Mouse (Mus musculus) layer of hippocampus, adult 9-10 months (tissue): ENCODE results near the gene Slc6a13.
A peak's percentile ranks its signal among the peaks of the same experiment; 100 is the strongest.
"Not testable (repeated sequence)": the region's sequence is repeated elsewhere in the genome, so short reads cannot be mapped to it uniquely, and the experiment has no call there.

Source experiments
- DNase-seq: peaks from one replicate; pipeline ENCODE4 v3.0.0; 2022; ENCODE audit warnings: low spot score

The Slc6a13 gene

GRCm38 (mm10) chr6:121328417-121328884 lies 28.4 kb downstream of the Slc6a13 start:
- DNase-seq: no peak

DNA sequence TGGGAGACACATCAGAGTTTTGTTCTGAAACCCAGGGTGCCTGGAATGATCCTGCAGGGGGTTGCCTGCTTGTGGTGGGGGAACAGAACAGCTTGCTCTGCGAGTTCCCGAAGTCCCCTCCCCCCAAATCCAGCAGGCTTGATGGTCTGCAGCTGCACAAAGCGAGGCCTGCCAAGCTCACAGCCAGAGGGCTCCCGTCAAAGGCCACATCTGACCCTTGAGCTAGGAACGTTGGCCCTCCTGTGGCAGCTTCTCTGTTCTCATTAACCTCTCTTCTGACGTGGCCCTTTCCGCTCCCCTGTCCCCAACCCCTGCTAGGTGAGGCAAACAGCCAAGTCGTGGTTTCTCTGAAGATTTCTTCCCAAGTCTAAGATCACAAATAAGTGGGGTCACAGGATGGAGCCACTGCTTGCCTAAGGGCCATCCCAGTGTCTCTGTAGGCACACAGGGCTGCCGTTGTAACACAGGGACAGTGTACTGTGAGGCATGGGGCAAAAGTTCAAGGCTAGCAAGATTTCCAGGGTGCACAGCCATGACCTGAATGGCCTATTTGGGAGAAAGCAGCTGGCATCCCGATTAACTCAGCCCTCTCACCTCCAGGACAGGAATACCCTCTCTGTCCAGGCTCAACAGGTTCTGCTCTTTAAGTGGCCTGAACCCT lies 30.0 kb downstream of the Slc6a13 start:
- no peak for DNase-seq

GRCm38 (mm10) chr6:121335841-121336240 lies 35.8 kb downstream of the Slc6a13 start:
- DNase-seq: no peak

DNA sequence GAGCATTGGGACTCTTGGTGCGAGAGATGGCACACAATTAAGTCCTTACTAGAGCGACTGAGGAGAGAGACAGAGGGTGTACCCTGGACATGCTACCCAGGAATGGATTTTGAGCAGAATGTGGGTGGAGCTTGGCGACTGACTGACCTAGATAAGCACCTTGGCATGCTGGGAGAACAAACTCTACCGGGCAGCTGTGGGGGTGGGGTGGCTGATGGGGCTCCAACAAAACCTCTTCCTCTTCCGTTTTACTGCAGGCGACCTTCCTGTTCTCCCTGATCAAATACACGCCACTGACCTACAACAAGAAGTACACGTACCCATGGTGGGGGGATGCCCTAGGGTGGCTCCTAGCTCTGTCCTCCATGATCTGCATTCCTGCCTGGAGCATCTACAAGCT lies 36.5 kb downstream of the Slc6a13 start:
- DNase-seq: no peak

DNA sequence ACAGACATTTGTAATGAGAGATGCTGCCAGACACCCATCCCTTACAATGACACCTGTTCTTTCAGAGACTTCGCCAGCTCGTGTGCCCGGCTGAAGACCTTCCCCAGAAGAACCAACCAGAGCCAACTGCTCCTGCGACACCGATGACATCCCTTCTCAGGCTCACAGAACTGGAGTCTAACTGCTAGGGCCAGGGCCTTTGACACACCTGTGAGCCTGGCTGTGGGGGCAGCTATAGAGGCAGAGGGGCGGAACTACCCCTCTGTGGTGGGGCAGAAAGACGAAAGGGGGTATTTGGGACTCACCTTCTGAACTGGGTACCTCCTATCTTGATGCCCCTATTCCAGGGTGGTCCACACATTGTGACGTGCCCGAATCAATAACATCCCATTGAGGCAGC lies 37.2 kb downstream of the Slc6a13 start:
- no peak for DNase-seq

GRCm38 (mm10) chr6:121337770-121338518 lies 37.9 kb downstream of the Slc6a13 start:
- peak; percentile 83 for DNase-seq

- DNase-seq: no peak
Measured at GRCm38 (mm10) chr6:121338519-121338896, 38.5 kb downstream of the Slc6a13 start.

DNA sequence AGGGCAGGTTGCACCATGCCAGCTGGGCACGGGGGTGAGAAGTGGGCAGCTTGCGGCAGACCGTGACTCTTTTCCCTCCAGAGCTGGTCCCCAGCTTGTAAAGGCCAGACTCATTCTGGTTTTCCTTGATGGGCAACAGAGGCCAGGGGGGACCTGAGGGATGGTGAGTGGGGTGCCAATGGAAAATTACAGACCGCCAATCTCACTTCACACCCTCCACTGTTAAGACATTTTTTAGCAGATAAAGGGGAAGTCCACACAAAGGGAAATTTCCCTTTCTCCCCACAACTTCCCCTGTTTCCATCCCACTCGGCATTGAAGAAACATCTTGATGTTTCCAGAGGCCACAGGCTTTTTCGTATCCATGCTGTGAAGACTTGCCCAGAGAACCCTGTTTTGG lies 41.6 kb downstream of the Slc6a13 start:
- no peak for DNase-seq

- no peak for DNase-seq
Measured at GRCm38 (mm10) chr6:121343026-121343770, 43.2 kb downstream of the Slc6a13 start, which contains the start of gene Slc6a12. Gene Slc6a12 (plus strand): TSS chr6:121343076.

DNA sequence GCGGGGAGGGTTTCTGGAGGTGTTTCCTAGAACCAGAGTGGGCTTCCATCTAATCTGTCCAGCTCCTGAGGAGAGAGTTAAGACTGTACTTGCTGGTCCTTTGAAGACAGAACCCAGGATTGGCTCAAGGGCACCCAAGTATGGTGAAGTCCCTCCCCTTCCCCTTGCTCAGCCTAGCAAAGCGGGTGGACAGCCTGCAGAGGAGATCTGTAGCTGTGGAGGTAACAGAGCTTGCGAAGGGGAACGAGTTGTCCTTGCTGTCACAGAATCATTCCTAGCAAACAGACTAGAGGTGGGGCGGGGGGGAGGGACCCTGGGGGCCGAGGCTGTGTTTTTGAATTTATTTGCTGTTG lies 43.7 kb downstream of the Slc6a13 start:
- DNase-seq: no peak

DNA sequence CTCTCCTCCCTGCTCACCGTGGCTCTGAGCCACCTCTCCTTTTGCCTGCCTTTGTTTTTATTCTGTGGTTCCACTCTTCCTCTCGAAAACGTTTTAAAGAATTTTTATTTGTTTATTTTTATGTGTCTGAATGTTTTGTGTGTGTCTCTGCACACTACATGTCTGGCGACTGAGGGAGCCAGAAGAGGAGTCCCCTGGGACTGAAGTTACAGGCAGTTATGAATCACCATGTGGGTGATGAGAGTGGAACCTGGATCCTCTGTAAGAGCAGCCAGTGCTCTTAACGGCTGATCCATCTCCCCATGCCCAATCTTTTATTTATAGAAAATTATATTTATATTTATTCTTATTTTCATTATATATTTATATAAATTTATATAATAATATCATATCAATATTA lies 44.3 kb downstream of the Slc6a13 start:
- no peak for DNase-seq

DNA sequence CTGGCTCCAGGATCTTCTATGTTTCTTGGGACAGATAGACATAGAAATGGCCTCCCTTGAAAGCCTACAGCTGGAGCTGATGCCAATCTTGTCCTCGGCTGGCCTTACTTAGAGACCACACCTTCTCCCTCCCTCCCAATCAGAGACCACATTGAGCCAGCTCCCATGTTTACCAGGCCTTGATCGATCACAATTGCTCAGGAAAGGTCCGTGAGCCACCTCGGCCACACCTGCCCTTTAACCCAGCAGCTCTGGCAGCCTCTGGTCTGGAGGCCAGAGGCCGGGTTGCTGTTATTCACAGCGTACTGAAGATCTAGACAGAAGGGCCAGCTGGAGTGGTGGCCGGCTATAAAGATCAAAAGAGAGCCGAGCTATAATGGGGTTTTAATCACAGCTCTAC lies 46.4 kb downstream of the Slc6a13 start:
- DNase-seq: no peak

DNA sequence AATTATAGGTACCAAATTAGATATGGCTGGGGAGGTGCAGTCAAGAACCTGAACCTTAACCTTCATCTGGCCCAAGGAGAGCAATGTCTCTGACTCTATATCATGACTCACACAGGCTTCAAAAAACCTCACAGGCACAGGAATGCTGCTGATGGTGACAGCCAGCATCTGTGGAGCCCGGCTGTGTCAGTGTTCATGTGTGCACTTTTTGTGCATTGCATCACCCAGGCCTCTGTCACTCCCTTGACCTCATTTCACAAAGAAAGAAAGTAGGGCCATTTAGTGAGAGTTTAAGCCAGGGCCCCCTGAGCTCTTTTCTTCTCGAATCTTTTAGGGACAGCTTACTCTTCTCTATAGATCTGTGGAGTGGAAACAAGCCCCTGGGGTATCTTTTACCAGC lies 52.2 kb downstream of the Slc6a13 start:
- DNase-seq: no peak

DNA sequence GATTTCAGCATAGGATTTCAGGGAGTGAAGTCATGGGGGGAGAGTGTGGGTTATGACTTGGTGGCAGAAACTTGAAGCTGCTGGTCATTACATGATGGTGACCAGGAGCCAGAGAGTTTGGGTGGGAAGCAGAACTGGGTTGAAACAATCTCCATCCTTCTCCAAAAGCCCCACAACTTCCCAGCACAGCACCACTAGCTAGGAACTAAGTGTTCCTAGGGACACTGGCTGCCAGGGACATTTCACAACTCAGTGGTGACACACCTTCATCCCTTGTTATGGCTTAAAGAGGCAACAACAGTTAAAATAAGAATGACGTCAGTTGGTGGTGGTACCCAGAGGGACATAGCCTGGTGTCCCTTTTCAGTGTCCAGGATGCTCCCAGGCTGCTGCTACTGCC lies 56.0 kb downstream of the Slc6a13 start:
- no peak for DNase-seq

DNA sequence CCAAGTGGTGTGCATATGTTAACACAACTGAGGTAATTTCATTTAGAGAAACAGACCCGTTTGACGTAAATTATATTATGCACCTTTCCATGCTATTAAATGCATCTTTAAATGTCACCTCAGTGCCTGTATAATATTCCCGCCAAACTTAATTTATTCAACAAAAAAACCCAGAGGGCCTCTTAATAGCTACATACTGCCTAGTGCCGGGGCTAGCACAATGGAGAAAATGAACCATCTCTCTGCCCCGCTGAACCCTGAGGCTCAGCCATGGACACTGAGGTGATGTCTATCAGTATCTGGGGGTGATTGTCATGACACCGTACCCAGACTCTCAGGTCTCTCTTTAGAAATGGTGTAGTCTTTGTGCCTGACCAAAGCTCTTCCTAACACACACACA lies 57.2 kb downstream of the Slc6a13 start:
- no peak for DNase-seq

DNA sequence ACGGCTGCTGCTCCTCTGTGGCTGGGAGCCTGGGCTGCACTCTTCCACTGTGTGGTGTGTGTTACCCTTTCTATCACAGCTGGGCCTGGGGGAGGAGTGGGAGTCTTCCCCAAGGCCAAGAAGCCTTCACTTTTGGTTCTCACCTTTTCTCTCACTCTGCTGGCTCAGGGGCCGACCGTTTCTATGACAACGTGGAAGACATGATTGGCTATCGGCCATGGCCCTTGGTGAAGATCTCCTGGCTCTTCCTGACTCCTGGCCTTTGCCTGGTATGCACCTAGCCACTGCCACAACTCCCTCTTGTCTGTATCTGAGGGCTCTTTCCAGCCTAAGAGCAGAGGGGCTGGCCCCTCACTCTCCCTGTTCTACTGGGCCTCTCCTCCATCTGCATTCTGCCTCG lies 63.0 kb downstream of the Slc6a13 start:
- DNase-seq: no peak

GRCm38 (mm10) chr6:121363956-121364355 lies 63.9 kb downstream of the Slc6a13 start:
- DNase-seq: no peak

DNA sequence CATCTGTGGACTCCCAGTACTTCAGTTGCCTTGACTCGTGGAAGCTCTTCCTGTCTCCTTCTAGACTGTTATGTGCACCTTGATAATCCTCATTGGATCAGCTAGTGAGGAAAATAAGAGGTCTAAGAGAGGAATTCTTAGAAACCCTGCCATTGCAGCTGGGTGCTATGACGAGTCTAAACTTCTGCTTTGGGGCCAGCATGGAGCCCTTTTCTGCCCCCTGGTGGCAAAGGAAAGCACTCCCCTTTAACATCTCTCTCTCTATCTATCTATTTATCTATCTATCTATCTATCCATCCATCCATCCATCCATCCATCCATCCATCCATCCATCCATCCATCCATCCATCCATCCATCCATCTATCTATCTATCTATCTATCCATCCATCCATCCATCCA lies 66.5 kb downstream of the Slc6a13 start:
- DNase-seq: not testable (repeated sequence)

DNA sequence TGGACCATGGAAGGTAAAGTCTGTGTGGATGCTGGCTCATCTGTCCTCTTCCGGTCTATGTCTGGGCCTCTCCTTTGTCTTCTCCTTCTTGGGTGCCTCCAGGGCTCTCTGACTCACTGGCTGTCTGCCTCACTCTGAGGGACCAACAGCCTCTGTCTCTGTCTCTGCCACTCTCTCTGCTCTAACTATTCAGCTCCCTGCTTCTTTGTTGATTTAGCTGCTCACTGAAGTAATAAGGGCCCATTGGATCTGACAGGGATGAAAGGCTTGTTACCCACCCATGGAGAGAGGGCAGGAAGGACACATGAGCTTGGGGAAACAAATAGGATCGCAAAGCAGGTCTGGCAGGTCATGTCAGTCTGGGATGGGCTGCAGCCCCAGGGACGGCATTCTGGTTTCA lies 67.1 kb downstream of the Slc6a13 start:
- no peak for DNase-seq

DNA sequence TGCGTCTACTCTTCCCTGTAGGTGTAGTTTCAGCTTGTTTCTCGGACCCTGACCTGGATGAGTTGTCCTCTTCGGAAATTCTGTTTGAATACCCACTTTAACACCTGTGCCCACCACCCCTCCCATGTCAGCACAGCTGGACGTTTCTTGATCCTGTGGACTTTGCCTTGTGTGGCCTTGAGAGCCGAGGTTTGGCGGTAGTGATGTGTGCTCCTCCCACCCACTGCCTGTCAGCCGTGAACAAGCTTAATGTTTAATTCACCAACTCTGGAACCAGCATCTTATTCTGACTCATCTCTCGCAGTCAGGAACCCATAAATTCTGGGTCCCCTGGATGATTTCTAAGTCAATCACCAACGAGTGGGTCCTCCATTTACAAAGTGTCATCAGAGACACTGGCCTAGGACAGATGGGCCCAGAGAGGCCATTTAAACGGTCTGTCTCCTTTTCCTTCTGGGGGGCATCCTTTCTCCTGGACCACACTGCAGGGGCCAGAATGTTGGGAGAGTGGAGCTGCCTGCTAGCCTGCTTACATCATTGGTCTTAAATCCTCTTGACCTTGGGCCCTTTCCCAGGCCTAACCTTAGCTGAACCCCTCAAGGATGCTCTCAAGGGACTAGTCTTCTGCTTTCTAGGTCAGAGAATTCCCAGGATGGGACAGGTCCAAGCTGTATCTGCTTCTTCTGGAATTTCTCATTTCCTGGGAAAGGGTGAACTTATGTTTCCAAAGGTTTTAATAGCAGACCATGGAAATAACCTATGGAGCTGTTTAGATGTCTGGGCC lies 71.4 kb downstream of the Slc6a13 start:
- DNase-seq: no peak

- DNase-seq: no peak
Measured at GRCm38 (mm10) chr6:121376159-121376558, 76.1 kb downstream of the Slc6a13 start.

- no peak for DNase-seq
Measured at GRCm38 (mm10) chr6:121378256-121378655, 78.2 kb downstream of the Slc6a13 start.
